Mouse (Mus musculus) lung, adult 10 weeks (tissue): Measurements from ENCODE around the gene Mrgbp. TPM values are rescaled to one million over a fixed set of nuclear protein-coding genes. Genes with fewer than 3 reads are reported as not detected.

Source experiments
- polyA plus RNA-seq: library from polyadenylated mRNA; stranded (reverse); fragments of 350-450 nt; fragmentation: Illumina TruSeq; extraction: RNeasy Lipid Tissue Mini Kit (QIAGEN cat#74804); gene quantifications from one replicate; pipeline ENCODE4 v1.2.3, GENCODE M21; 2014; ENCODE audit warnings: low read depth, low replicate concordance; ENCODE audit not compliant: insufficient read depth

Gene Mrgbp
- polyA plus RNA-seq, result 13.8 TPM

GRCm38 (mm10) chr2:180581002-180581401 is at the start of gene Mrgbp:
TSS of gene Mrgbp (plus strand) at chr2:180581304.

DNA sequence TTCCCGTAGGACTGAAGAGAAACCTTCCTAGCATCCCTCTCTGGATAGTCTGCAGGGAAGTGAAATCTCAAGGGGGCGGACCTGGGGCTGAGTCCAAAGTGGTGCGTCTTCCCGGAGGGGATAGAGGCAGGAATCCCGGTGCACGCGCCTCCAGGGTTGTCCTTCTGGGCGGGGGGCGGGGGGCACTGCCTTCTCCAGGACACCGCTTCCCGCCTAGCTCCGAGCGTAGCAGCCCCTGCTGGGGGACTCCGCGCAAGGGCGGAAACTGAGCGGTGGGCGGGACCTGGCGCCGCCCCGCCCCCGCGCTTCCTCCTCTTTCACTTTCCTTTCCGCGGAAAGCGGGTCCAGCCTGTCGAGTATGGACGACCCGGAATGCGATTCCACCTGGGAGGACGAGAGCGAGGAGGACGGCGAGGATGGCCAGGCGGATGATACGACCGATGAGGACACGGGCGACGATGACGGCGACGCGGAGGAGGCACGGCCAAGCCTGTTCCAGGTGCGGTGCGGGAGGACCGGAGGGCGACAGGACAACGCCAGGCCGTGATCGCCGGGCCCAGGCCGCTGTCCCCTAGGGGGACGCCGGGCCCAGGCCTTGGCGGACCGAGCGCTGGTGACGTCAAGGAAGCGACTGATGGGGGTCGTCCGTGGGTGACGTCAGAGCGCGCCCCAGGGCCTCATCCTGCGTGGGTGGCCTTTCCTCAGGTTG is 8.2 kb downstream of the Mrgbp start, which contains the start of gene Ogfr:
Gene Ogfr, plus strand, starts transcription at position 123 of the 709 bp plus-strand sequence.

GRCm38 (mm10) chr2:180597490-180597889 is 16.4 kb downstream of the Mrgbp start, which contains the start of gene Col9a3:
TSS of gene Col9a3 (plus strand) at chr2:180597790.

Other genes starting within 250 kb of the Mrgbp start
- 3.8 TPM for gene Gata5, start 246.6 kb upstream of the Mrgbp start, polyA plus RNA-seq
- 0.85 TPM for gene Slco4a1, start 125.1 kb upstream of the Mrgbp start, polyA plus RNA-seq
- not detected for gene Ntsr1, start 81.3 kb upstream of the Mrgbp start, polyA plus RNA-seq
- 37.8 TPM for gene Ogfr, start 7.9 kb downstream of the Mrgbp start, polyA plus RNA-seq
- gene Col9a3, start 16.5 kb downstream of the Mrgbp start, polyA plus RNA-seq, result 1.1 TPM
- not detected for gene Tcfl5, start 61.4 kb downstream of the Mrgbp start, polyA plus RNA-seq
- 6.5 TPM for gene Dido1, start 128.7 kb downstream of the Mrgbp start, polyA plus RNA-seq
- 32.2 TPM for gene Gid8, start 128.8 kb downstream of the Mrgbp start, polyA plus RNA-seq
- 2.8 TPM for gene Slc17a9, start 144.0 kb downstream of the Mrgbp start, polyA plus RNA-seq
- not detected for gene Bhlhe23, start 195.6 kb downstream of the Mrgbp start, polyA plus RNA-seq